Mouse (Mus musculus): ENCODE measurements around the gene Angpt4. TPM values are rescaled to one million over a fixed set of nuclear protein-coding genes. Genes with fewer than 3 reads are reported as not detected.

Gene Angpt4
- polyA plus RNA-seq (2015; fragmentation: Illumina TruSeq; extraction: RNeasy Lipid Tissue Mini Kit (QIAGEN cat#74804); ENCODE audit: insufficient read depth, low read depth, low replicate concordance): 1.0 TPM

GRCm38 (mm10) chr2:151910919-151911500 is at the start of gene Angpt4:
Gene Angpt4, plus strand, starts transcription at chr2:151911210.

DNA sequence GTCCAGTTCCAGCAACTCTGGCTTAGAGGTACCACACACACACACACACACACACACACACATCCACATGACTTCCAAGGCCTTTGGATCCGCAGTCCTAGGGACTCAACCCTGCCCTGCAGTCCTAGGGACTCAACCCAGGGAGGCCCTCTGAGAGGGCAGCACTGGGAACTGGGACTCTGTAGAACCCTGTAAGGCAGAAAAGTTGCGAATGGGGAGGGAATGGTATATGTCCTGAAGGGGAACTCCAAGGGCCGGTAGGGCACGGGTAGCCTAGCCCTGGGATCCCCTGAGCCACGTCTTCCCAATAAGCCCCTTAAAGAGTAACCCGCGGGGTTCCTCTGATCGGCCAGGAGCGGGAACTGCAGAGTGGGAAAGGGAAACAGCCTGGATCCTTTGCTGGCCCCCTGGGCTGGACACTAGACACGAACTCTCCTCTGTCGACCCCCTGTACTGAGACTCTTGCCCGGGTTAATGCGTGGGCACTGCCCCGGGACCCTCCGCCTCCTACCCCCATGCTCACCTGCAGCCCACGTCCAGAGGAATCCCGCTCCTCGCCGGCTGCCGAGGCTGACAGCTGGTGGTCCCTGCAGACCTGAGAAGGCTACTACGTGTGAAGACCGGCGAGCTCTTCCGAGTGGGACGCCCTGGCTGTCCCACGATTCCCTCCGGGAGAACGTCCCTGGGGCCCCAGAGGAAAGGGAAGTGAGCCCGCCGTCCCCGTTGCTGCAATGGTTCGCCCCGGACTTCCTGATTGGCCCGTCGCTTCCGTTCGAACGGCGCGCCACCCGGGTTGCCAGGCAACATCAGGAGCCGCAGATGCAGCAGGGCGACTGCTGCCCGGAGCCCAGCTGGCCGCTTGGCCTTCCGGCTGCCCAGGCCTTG is 68.7 kb downstream of the Angpt4 start, which contains the start of gene Fam110a:
Fam110a (minus strand) TSS at position 750 of the 885 bp plus-strand sequence.

Other genes starting within 250 kb of the Angpt4 start
- gene Rad21l, start 242.7 kb upstream of the Angpt4 start, polyA plus RNA-seq (2015; fragmentation: Illumina TruSeq; extraction: RNeasy Lipid Tissue Mini Kit (QIAGEN cat#74804); ENCODE audit: insufficient read depth, low read depth, low replicate concordance): not detected
- gene Tmem74b, start 209.2 kb upstream of the Angpt4 start, polyA plus RNA-seq (2015; fragmentation: Illumina TruSeq; extraction: RNeasy Lipid Tissue Mini Kit (QIAGEN cat#74804); ENCODE audit: insufficient read depth, low read depth, low replicate concordance): not detected
- gene Psmf1, start 167.0 kb upstream of the Angpt4 start, polyA plus RNA-seq (2015; fragmentation: Illumina TruSeq; extraction: RNeasy Lipid Tissue Mini Kit (QIAGEN cat#74804); ENCODE audit: insufficient read depth, low read depth, low replicate concordance): 5.0 TPM
- gene Rspo4, start 68.3 kb upstream of the Angpt4 start, polyA plus RNA-seq (2015; fragmentation: Illumina TruSeq; extraction: RNeasy Lipid Tissue Mini Kit (QIAGEN cat#74804); ENCODE audit: insufficient read depth, low read depth, low replicate concordance): 0.79 TPM
- gene Fam110a, start 69.0 kb downstream of the Angpt4 start, polyA plus RNA-seq (2015; fragmentation: Illumina TruSeq; extraction: RNeasy Lipid Tissue Mini Kit (QIAGEN cat#74804); ENCODE audit: insufficient read depth, low read depth, low replicate concordance): 4.0 TPM
- gene Slc52a3, start 85.3 kb downstream of the Angpt4 start, polyA plus RNA-seq (2015; fragmentation: Illumina TruSeq; extraction: RNeasy Lipid Tissue Mini Kit (QIAGEN cat#74804); ENCODE audit: insufficient read depth, low read depth, low replicate concordance): 1.3 TPM
- not detected for gene Scrt2, start 170.3 kb downstream of the Angpt4 start, polyA plus RNA-seq (2015; fragmentation: Illumina TruSeq; extraction: RNeasy Lipid Tissue Mini Kit (QIAGEN cat#74804); ENCODE audit: insufficient read depth, low read depth, low replicate concordance)
- gene Srxn1, start 194.3 kb downstream of the Angpt4 start, polyA plus RNA-seq (2015; fragmentation: Illumina TruSeq; extraction: RNeasy Lipid Tissue Mini Kit (QIAGEN cat#74804); ENCODE audit: insufficient read depth, low read depth, low replicate concordance): 5.3 TPM
- gene Tcf15, start 232.4 kb downstream of the Angpt4 start, polyA plus RNA-seq (2015; fragmentation: Illumina TruSeq; extraction: RNeasy Lipid Tissue Mini Kit (QIAGEN cat#74804); ENCODE audit: insufficient read depth, low read depth, low replicate concordance): 2.1 TPM

Data from pancreas, adult 10 weeks (tissue).